Mouse (Mus musculus) liver, adult 2 months (tissue): ENCODE data around the gene Sh3rf3.

Experiments
- CTCF ChIP-seq: fragments of 200-500 bp; IDR thresholded peaks from 2 replicates; pipeline ENCODE4 v1.5.1; 2011; ENCODE audit warnings: low read depth, low read length, control low read depth
- POLR2A ChIP-seq: fragments of 200-500 bp; IDR thresholded peaks from 2 replicates; pipeline ENCODE4 v1.6.1; 2011; ENCODE audit warnings: low read length, control low read depth; ENCODE audit not compliant: insufficient read depth; ENCODE audit errors: extremely low read depth

DNA sequence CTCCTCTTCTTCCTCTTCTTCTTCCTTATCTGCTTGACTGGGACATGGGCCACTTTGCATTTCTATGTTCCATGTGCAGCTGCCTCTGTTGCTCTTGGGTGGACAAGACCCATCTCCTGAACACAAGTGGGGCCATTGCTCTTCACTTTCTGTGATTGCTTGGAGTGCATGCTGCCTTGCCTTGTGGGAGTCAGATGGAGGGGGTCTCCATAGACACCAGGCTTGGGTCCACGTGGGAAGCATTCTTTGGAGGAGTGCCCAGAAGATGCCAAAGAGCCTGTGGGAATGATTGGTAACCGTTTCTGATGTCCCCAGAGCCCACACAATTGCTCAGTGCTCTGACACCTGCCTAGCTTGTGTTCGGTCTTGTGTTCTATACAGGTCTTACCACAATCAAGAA, 124.4 kb downstream of the Sh3rf3 start:
- no peak for TF ChIP-seq POLR2A
- TF ChIP-seq CTCF, result no peak
